Comparison of ENCODE assay signal across 23 mouse cellular contexts in genomic region chr3:90617586-90617985, GRCm38 (mm10). TPM values are rescaled to one million over a fixed set of nuclear protein-coding genes. Genes with fewer than 3 reads are reported as not detected.
A peak's percentile ranks its signal among the peaks of the same experiment; 100 is the strongest.
DNase-seq lines count a peak whose midpoint lies in the region; ATAC-seq and TF ChIP-seq lines count a peak whose summit lies in the region.
"Had no signal": no experiment of that assay in that cellular context is flagged by ENCODE, and none has a peak within 500 bp of the region (broad histone marks: within the 10 kb centered on the region; RNA-seq: fewer than 3 reads in every experiment).

No protein-coding gene starts in this region.

- H3K9ac ChIP-seq in intestine, postnatal 0 days (ENCODE audit: low read depth, low read length), result no peak overlapping the region
- H3K9ac ChIP-seq in intestine, embryonic 16.5 days (ENCODE audit: low read depth, low read length), result no peak overlapping the region
- H3K9ac ChIP-seq in CH12.LX (ENCODE audit: insufficient read depth, low read depth), result no peak overlapping the region
- H3K9ac ChIP-seq: forebrain, embryonic 13.5 days; heart, embryonic 13.5 days; limb, embryonic 12.5 days; lung, embryonic 15.5 days; midbrain, embryonic 12.5 days had no signal

- intact Hi-C loops in left cerebral cortex, postnatal 25 days (cut with DNase I), result no loop called here

- H3K4me2 ChIP-seq in intestine, postnatal 0 days (replicated peaks; ENCODE audit: low read depth), result no peak overlapping the region
- no peak overlapping the region for H3K4me2 ChIP-seq in intestine, embryonic 16.5 days (ENCODE audit: low read depth, low read length)
- no peak overlapping the region for H3K4me2 ChIP-seq in CH12.LX (ENCODE audit: insufficient read depth, low read depth, poor library complexity, severe bottlenecking)
- H3K4me2 ChIP-seq: forebrain, embryonic 13.5 days; heart, embryonic 13.5 days; limb, embryonic 12.5 days; lung, embryonic 15.5 days; midbrain, embryonic 12.5 days had no signal

- WGBS in intestine, postnatal 0 days, result 13% methylated on average over 1 of the region's 1 CpGs
- 6% methylated on average over 1 of the region's 1 CpGs for WGBS in intestine, embryonic 16.5 days

- H3K27ac ChIP-seq in intestine, postnatal 0 days (ENCODE audit: low read depth, low read length), result no peak overlapping the region
- no peak overlapping the region for H3K27ac ChIP-seq in intestine, embryonic 16.5 days (ENCODE audit: low read length)
- H3K27ac ChIP-seq in CH12.LX (ENCODE audit: insufficient read depth, low read depth), result no peak overlapping the region
- no peak overlapping the region for H3K27ac ChIP-seq in embryonic fibroblast, embryonic 13.5 days (ENCODE audit: insufficient read depth, low read length)
- H3K27ac ChIP-seq: forebrain, embryonic 13.5 days; heart, embryonic 13.5 days; limb, embryonic 12.5 days; lung, embryonic 15.5 days; midbrain, embryonic 12.5 days had no signal

- TF ChIP-seq RAD21 in CH12.LX (IDR thresholded peaks at IDR 0.05; ENCODE audit: low read depth, low read length), result peak; percentile 18

- TF ChIP-seq CTCF in intestine, postnatal 0 days (IDR thresholded peaks at IDR 0.05; ENCODE audit: low read depth), result peak; percentile 57
- peak; percentile 9 to 52; a peak in 2 of 4 replicates for TF ChIP-seq CTCF in CH12.LX (conservative IDR thresholded peaks at IDR 0.05 in 1 of 2, IDR thresholded peaks at IDR 0.05 in 1 of 2; ENCODE audit: low read depth in 2 of 2, low read length in 2 of 2)
- TF ChIP-seq CTCF in embryonic fibroblast, embryonic 13.5 days (IDR thresholded peaks at IDR 0.05; ENCODE audit: borderline replicate concordance, insufficient read depth, low read length), result no peak

- no peaks in the 10 kb centered on the region for H3K27me3 ChIP-seq in intestine, postnatal 0 days (replicated peaks; ENCODE audit: control insufficient read depth, insufficient read depth, low read length)
- H3K27me3 ChIP-seq in intestine, embryonic 16.5 days (replicated peaks; ENCODE audit: control insufficient read depth, insufficient read depth, low read length), result no peaks in the 10 kb centered on the region
- peaks cover 3% of the 10 kb centered on the region for H3K27me3 ChIP-seq in CH12.LX (replicated peaks)
- H3K27me3 ChIP-seq: limb, embryonic 12.5 days; lung, embryonic 15.5 days had no signal

- no peaks in the 10 kb centered on the region for H3K79me2 ChIP-seq in CH12.LX (replicated peaks; ENCODE audit: control insufficient read depth, extremely low read depth, insufficient read depth, poor library complexity, severe bottlenecking)

- peaks cover 4% of the 10 kb centered on the region; the same call in 1 of the 2 replicates for H3K4me1 ChIP-seq in intestine, postnatal 0 days (replicated peaks; ENCODE audit: control insufficient read depth, insufficient read depth, low read length)
- H3K4me1 ChIP-seq in intestine, embryonic 16.5 days (ENCODE audit: control insufficient read depth, insufficient read depth, low read length), result peaks cover 24% of the 10 kb centered on the region
- peaks cover 0 to 24% of the 10 kb centered on the region in 2 experiments; a peak in 2 of 4 replicates for H3K4me1 ChIP-seq in CH12.LX (ENCODE audit: control insufficient read depth in 1 of 2, insufficient read depth in 2 of 2)
- peaks cover 9% of the 10 kb centered on the region; the same call in 1 of the 2 replicates for H3K4me1 ChIP-seq in embryonic fibroblast, embryonic 13.5 days (ENCODE audit: control insufficient read depth, insufficient read depth, low read length)

- dilution Hi-C loops in CH12.LX (cut with MboI; ENCODE audit: extremely low pct_ligation_motif_present, extremely low pct_unique_long_range_greater_than_20kb, low sequenced_read_pairs), result no loop called here

- H3K9me3 ChIP-seq in intestine, postnatal 0 days (ENCODE audit: control insufficient read depth), result no peaks in the 10 kb centered on the region
- no peaks in the 10 kb centered on the region for H3K9me3 ChIP-seq in intestine, embryonic 16.5 days (ENCODE audit: control insufficient read depth, low read length)
- H3K9me3 ChIP-seq in CH12.LX (replicated peaks; ENCODE audit: low read length), result no peaks in the 10 kb centered on the region
- H3K9me3 ChIP-seq: forebrain, embryonic 13.5 days; heart, embryonic 13.5 days; lung, embryonic 15.5 days had no signal

- no peaks in the 10 kb centered on the region for H3K36me3 ChIP-seq in intestine, postnatal 0 days (ENCODE audit: control insufficient read depth, insufficient read depth)
- H3K36me3 ChIP-seq in intestine, embryonic 16.5 days (ENCODE audit: control insufficient read depth, insufficient read depth, low read length), result no peaks in the 10 kb centered on the region
- no peaks in the 10 kb centered on the region for H3K36me3 ChIP-seq in CH12.LX (replicated peaks in 1 of 2; ENCODE audit: control insufficient read depth in 1 of 2, insufficient read depth in 1 of 2, low read length in 1 of 2)
- H3K36me3 ChIP-seq: heart, embryonic 13.5 days; limb, embryonic 12.5 days; lung, embryonic 15.5 days; midbrain, embryonic 12.5 days had no signal

- DNase-seq in 3T3-L1 (ENCODE audit: low read depth, low spot score) (peak; percentile 72), CH12.LX (ENCODE audit: extremely low read depth) (no peak)
- DNase-seq in layer of hippocampus, postnatal 25 days (ENCODE audit: extremely low spot score in 1 of 2, low spot score in 1 of 2), result no peak
- no peak for DNase-seq in right cerebral cortex, postnatal 36 days (ENCODE audit: low spot score in 2 of 2)
- no peak for DNase-seq in left cerebral cortex, postnatal 25 days (ENCODE audit: low spot score in 2 of 2)
- DNase-seq: adrenal gland, adult 2 months; cerebellum, postnatal 14 days; kidney, adult 18-20 months; retina, postnatal 1 day had no signal

- ATAC-seq in intestine, postnatal 0 days, result no peak
- no peak for ATAC-seq in intestine, embryonic 16.5 days
- ATAC-seq: forebrain, embryonic 13.5 days had no signal

- H3K4me3 ChIP-seq in intestine, postnatal 0 days (ENCODE audit: low read depth, low read length), result no peak overlapping the region
- H3K4me3 ChIP-seq in intestine, embryonic 16.5 days (ENCODE audit: low read length), result no peak overlapping the region
- H3K4me3 ChIP-seq in CH12.LX (replicated peaks in 1 of 3; ENCODE audit: low read depth in 2 of 3, low read length in 2 of 3, poor library complexity in 1 of 3), result no peak overlapping the region
- H3K4me3 ChIP-seq in embryonic fibroblast, embryonic 13.5 days (ENCODE audit: insufficient read depth, low read length), result no peak overlapping the region
- H3K4me3 ChIP-seq: forebrain, embryonic 13.5 days; heart, embryonic 13.5 days; limb, embryonic 12.5 days; lung, embryonic 15.5 days; midbrain, embryonic 12.5 days had no signal

- in situ Hi-C loops in CH12.LX (cut with MboI; ENCODE audit: low pct_ligation_motif_present, low pct_unique_long_range_greater_than_20kb, low sequenced_read_pairs), result no loop called here

- no peak for TF ChIP-seq POLR2A in CH12.LX (IDR thresholded peaks at IDR 0.05; ENCODE audit: low read depth, low read length)
- peak; percentile 56; the same call in 1 of the 2 replicates for TF ChIP-seq POLR2A in embryonic fibroblast, embryonic 13.5 days (IDR thresholded peaks at IDR 0.05; ENCODE audit: low read depth, low read length)

- TF ChIP-seq EP300 in CH12.LX (IDR thresholded peaks at IDR 0.05; ENCODE audit: low read length), result no peak

RNA-seq across cellular contexts. Expression of gene S100a6, which starts 4.9 kb away (rescaled TPM):
- polyA plus RNA-seq in intestine, postnatal 0 days (2015; fragmentation: Nextera tagmentation; extraction: Ambion mirVana), result 374 and 424 TPM in 2 replicates
- 376 and 422 TPM in 2 replicates for polyA plus RNA-seq in intestine, embryonic 16.5 days (2015; fragmentation: Nextera tagmentation; extraction: Ambion mirVana)
- total RNA-seq in CH12.LX (2012; rRNA removed), result not detected in 2 replicates
- not detected in 2 replicates for total RNA-seq in CH12.LX (2014; rRNA removed)
- not detected in 2 replicates for polyA plus RNA-seq in CH12.LX (2012; ENCODE audit: insufficient read length, low read depth)
- 3,458 and 7,173 TPM in 2 replicates for polyA plus RNA-seq in embryonic fibroblast, embryonic 13.5 days (2011; ENCODE audit: insufficient read length, low read depth, missing spikeins)
- total RNA-seq in layer of hippocampus, postnatal 25 days (2021), result 10 to 100 TPM; 23.1 to 24.9 TPM
- 10 to 100 TPM; 24.6 to 31.1 TPM for total RNA-seq in left cerebral cortex, postnatal 25 days (2021)

RNA-seq across cellular contexts. Expression of gene S100a5, which starts 9.3 kb away (rescaled TPM):
- 4.1 and 5.6 TPM in 2 replicates for polyA plus RNA-seq in intestine, postnatal 0 days (2015; fragmentation: Nextera tagmentation; extraction: Ambion mirVana)
- polyA plus RNA-seq in intestine, embryonic 16.5 days (2015; fragmentation: Nextera tagmentation; extraction: Ambion mirVana), result 13.2 and 16.0 TPM in 2 replicates
- total RNA-seq in CH12.LX (2012; rRNA removed) (not detected in 2 replicates), CH12.LX (2014; rRNA removed) (not detected in 2 replicates)
- not detected in 2 replicates for polyA plus RNA-seq in CH12.LX (2012; ENCODE audit: insufficient read length, low read depth)
- not detected in 2 replicates for polyA plus RNA-seq in embryonic fibroblast, embryonic 13.5 days (2011; ENCODE audit: insufficient read length, low read depth, missing spikeins)
- total RNA-seq in layer of hippocampus, postnatal 25 days (2021), result not detected
- not detected for total RNA-seq in left cerebral cortex, postnatal 25 days (2021)
- total RNA-seq: adrenal gland, adult 2 months; layer of hippocampus, postnatal 10 days had no signal
- polyA plus RNA-seq: adrenal gland, adult 2 months; forebrain, embryonic 13.5 days; heart, embryonic 13.5 days; hindbrain, embryonic 11.5 days; limb, embryonic 12.5 days; lung, embryonic 15.5 days; midbrain, embryonic 12.5 days; neural tube, embryonic 11.5 days had no signal

RNA-seq across cellular contexts. Expression of gene S100a4, which starts 14.0 kb away (rescaled TPM):
- 8.6 and 8.7 TPM in 2 replicates for polyA plus RNA-seq in intestine, postnatal 0 days (2015; fragmentation: Nextera tagmentation; extraction: Ambion mirVana)
- polyA plus RNA-seq in intestine, embryonic 16.5 days (2015; fragmentation: Nextera tagmentation; extraction: Ambion mirVana), result 3.6 and 4.0 TPM in 2 replicates
- total RNA-seq in CH12.LX (2012; rRNA removed) (0.76 TPM in 1 of 2 replicates, not detected in the other), CH12.LX (2014; rRNA removed) (1.1 and 1.2 TPM in 2 replicates)
- polyA plus RNA-seq in CH12.LX (2012; ENCODE audit: insufficient read length, low read depth), result 0.86 TPM in 1 of 2 replicates, not detected in the other
- 454 and 1,115 TPM in 2 replicates for polyA plus RNA-seq in embryonic fibroblast, embryonic 13.5 days (2011; ENCODE audit: insufficient read length, low read depth, missing spikeins)
- total RNA-seq in layer of hippocampus, postnatal 25 days (2021), result 1 to 10 TPM; 4.1 to 6.5 TPM
- total RNA-seq in left cerebral cortex, postnatal 25 days (2021), result 1 to 10 TPM; 3.6 to 7.5 TPM
- polyA plus RNA-seq: neural tube, embryonic 11.5 days had no signal

RNA-seq across cellular contexts. Expression of gene Gm42674, which starts 15.9 kb away (rescaled TPM):
- polyA plus RNA-seq in intestine, postnatal 0 days (2015; fragmentation: Nextera tagmentation; extraction: Ambion mirVana), result not detected in 2 replicates
- not detected in 2 replicates for polyA plus RNA-seq in intestine, embryonic 16.5 days (2015; fragmentation: Nextera tagmentation; extraction: Ambion mirVana)
- total RNA-seq in CH12.LX (2012; rRNA removed) (not detected in 2 replicates), CH12.LX (2014; rRNA removed) (not detected in 2 replicates)
- not detected in 2 replicates for polyA plus RNA-seq in CH12.LX (2012; ENCODE audit: insufficient read length, low read depth)
- 3.5 TPM in 1 of 2 replicates, not detected in the other for polyA plus RNA-seq in embryonic fibroblast, embryonic 13.5 days (2011; ENCODE audit: insufficient read length, low read depth, missing spikeins)
- not detected for total RNA-seq in layer of hippocampus, postnatal 25 days (2021)
- total RNA-seq in left cerebral cortex, postnatal 25 days (2021), result not detected
- total RNA-seq: adrenal gland, adult 2 months; gastrocnemius, adult 18-20 months; layer of hippocampus, postnatal 10 days had no signal
- polyA plus RNA-seq: adrenal gland, adult 2 months; embryonic facial prominence, embryonic 14.5 days; forebrain, embryonic 13.5 days; heart, embryonic 13.5 days; hindbrain, embryonic 11.5 days; limb, embryonic 12.5 days; lung, embryonic 15.5 days; midbrain, embryonic 12.5 days; neural tube, embryonic 11.5 days; thymus, postnatal 0 days had no signal

RNA-seq across cellular contexts. Expression of gene S100a2, which starts 27.5 kb away (rescaled TPM):
- not detected in 2 replicates for polyA plus RNA-seq in intestine, postnatal 0 days (2015; fragmentation: Nextera tagmentation; extraction: Ambion mirVana)
- polyA plus RNA-seq in intestine, embryonic 16.5 days (2015; fragmentation: Nextera tagmentation; extraction: Ambion mirVana), result not detected in 2 replicates
- not detected in 2 replicates for total RNA-seq in CH12.LX (2012; rRNA removed)
- total RNA-seq in CH12.LX (2014; rRNA removed), result not detected in 2 replicates
- polyA plus RNA-seq in CH12.LX (2012; ENCODE audit: insufficient read length, low read depth), result not detected in 2 replicates
- polyA plus RNA-seq in embryonic fibroblast, embryonic 13.5 days (2011; ENCODE audit: insufficient read length, low read depth, missing spikeins), result not detected in 2 replicates
- total RNA-seq in layer of hippocampus, postnatal 25 days (2021), result not detected
- not detected for total RNA-seq in left cerebral cortex, postnatal 25 days (2021)
- total RNA-seq: adrenal gland, adult 2 months; gastrocnemius, adult 18-20 months; layer of hippocampus, postnatal 10 days had no signal
- polyA plus RNA-seq: adrenal gland, adult 2 months; embryonic facial prominence, embryonic 14.5 days; forebrain, embryonic 13.5 days; heart, embryonic 13.5 days; hindbrain, embryonic 11.5 days; limb, embryonic 12.5 days; lung, embryonic 15.5 days; midbrain, embryonic 12.5 days; neural tube, embryonic 11.5 days had no signal

Comparison
In these comparisons a context has a peak if more than half of its experiments do, and no peak if none do; other contexts are left out.
1. RNA of gene S100a6, which starts 4.9 kb away (polyA plus RNA-seq): 3,458 to 7,173 TPM in embryonic fibroblast, embryonic 13.5 days, 374 to 424 TPM in intestine, postnatal 0 days and 376 to 422 TPM in intestine, embryonic 16.5 days; not detected in CH12.LX; every median in the first group is over 100 times any median in the second.
2. RNA of gene S100a4, which starts 14.0 kb away (polyA plus RNA-seq): 454 to 1,115 TPM in embryonic fibroblast, embryonic 13.5 days; 8.6 to 8.7 TPM in intestine, postnatal 0 days, 3.6 to 4.0 TPM in intestine, embryonic 16.5 days and 0.86 TPM in CH12.LX; every median in the first group is over 10 times any median in the second.